Mouse (Mus musculus): ENCODE measurements at regions not wholly inside any gene's neighbourhood (a gene's known extent, or its start where the extent isn't known, plus 50 kb on each side); places are given as distances from the start of the nearest gene placed in this dataset.

DNA sequence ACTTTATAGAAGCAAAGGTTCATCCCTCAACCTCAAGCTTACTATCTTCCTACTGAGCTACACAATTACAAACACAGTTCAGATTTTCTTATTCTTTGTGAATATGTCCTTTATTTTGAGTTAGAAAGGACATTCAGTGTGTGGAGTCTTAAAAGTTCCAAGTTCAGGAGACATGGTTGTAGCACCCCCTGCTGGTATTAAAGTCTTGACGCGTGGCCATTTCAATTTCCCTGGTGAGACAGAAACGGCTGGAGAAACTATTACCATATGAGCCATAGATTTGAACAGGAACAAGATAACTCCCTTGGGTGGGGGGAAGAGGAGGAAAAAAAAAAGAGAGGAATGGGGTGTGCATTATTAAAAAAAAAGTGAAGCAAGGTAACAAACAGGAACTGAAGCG, 336.6 kb downstream of the Plod2 start:
- H3K27me3 ChIP-seq = no peaks in the 10 kb centered on the region
- no peak overlapping the region for H3K4me2 ChIP-seq
- no peaks in the 10 kb centered on the region for H3K9me3 ChIP-seq
- WGBS = 35% methylated on average over 4 of the region's 4 CpGs
- no peak overlapping the region for H3K27ac ChIP-seq (replicated peaks)
- H3K4me1 ChIP-seq (replicated peaks) = peaks cover 16% of the 10 kb centered on the region
- H3K9ac ChIP-seq = no peak overlapping the region
- no peak for ATAC-seq (ENCODE audit: low read depth)
- H3K36me3 ChIP-seq = no peaks in the 10 kb centered on the region
- no peak overlapping the region for H3K4me3 ChIP-seq

DNA sequence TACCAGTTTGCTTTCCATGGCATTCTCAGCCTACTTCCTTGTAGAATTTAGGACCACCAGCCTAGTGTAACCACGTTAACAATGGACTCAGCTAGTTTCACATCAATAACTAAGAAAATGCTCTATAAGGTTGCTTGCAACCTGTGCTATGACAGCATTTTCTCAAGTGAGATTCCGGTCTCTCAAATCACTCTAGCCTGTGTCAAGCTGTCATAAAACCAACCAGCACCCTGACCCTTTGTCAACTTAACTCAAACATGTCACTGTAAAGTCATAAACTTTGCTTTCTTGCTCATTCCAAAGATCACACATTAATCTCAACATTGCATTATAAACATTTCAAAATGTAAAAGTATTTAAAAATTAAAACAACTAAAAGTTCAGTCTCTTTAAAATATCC, 337.8 kb downstream of the Plod2 start:
- H3K9me3 ChIP-seq = no peaks in the 10 kb centered on the region
- peaks cover 16% of the 10 kb centered on the region for H3K4me1 ChIP-seq (replicated peaks)
- H3K27ac ChIP-seq (replicated peaks) = no peak overlapping the region
- H3K36me3 ChIP-seq = no peaks in the 10 kb centered on the region
- no peaks in the 10 kb centered on the region for H3K27me3 ChIP-seq
- no peak overlapping the region for H3K9ac ChIP-seq
- WGBS = 79% methylated on average over 2 of the region's 2 CpGs
- H3K4me3 ChIP-seq = no peak overlapping the region
- no peak for ATAC-seq (ENCODE audit: low read depth)
- no peak overlapping the region for H3K4me2 ChIP-seq

DNA sequence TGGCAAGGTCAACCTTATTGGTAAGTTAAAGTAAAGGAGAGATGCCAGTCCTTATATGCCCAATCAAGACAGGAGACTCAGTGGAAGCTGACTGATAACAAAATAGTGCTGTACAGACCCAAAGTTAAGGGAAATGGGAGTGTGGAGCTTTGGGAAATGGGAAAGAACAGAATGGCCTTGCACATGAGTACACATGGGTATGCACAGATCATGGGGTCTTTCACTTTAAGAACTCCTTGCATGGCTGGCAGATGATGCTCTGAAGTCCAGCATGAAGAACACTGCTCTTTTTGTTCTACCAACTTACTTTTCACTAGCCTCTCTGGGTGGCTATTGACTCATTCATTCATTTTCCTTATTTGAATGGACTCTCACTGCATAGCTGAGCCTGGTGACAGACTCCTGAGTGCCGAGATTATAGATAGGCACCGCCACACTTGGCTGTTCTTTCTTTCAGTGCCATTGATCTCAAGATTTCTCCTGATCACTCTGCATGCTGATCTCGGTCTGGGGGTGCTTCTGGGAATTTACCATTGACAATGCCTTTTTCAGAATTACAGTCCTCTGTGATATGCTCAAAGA, 340.3 kb downstream of the Plod2 start:
- Histone ChIP-seq H3K4me1 (replicated peaks) (peaks cover 16% of the 10 kb centered on the region), H3K4me3 (no peak overlapping the region), H3K4me2 (no peak overlapping the region), H3K9ac (no peak overlapping the region), H3K27me3 (no peaks in the 10 kb centered on the region), H3K36me3 (no peaks in the 10 kb centered on the region), H3K9me3 (no peaks in the 10 kb centered on the region), H3K27ac (replicated peaks) (no peak overlapping the region; the same call in 1 of the 2 replicates)
- WGBS = 17% methylated on average over 3 of the region's 3 CpGs
- no peak for ATAC-seq (ENCODE audit: low read depth)

DNA sequence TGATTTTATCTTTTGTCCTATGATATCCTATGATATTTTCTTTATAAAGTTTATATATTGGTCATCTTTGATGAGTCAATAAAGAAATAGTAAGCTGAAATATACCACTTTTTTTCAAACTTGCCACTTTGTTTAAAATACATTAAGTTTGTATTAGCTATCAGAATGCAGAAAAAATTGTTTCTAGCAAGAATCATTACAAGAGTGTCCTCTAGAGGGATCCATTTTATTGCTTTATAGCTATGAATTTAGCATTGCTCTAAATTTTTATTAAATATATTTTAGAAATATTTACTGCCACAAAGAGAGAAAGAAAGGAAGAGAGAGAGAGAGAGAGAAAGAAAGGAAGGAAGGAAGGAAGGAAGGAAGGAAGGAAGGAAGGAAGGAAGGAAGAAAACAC, 348.0 kb downstream of the Plod2 start:
- H3K4me1 ChIP-seq (replicated peaks) = no peaks in the 10 kb centered on the region
- ATAC-seq (ENCODE audit: low read depth) = no peak
- H3K9me3 ChIP-seq = no peaks in the 10 kb centered on the region
- H3K4me3 ChIP-seq = no peak overlapping the region
- no peaks in the 10 kb centered on the region for H3K27me3 ChIP-seq
- no peak overlapping the region for H3K27ac ChIP-seq (replicated peaks)
- no peaks in the 10 kb centered on the region for H3K36me3 ChIP-seq
- no peak overlapping the region for H3K4me2 ChIP-seq
- H3K9ac ChIP-seq = no peak overlapping the region

DNA sequence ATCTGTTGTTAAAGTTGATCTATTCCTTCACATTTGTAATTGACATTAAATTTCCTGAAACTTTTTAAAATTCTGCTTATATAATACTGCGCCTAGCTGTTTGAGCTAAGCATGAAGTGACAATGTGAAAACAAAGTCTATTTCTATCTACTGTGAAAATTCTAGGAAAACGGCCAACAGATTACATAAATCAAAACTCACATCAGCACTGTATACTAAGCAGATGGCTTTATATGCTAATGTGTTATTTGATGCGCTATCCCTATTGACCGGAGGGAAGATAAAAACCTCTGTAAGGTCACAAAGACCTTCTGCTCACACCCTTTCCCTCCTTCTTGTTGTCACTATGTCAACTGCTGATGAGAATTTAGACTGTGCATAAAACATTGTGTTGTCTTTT, 357.7 kb downstream of the Plod2 start:
- Histone ChIP-seq H3K9ac (no peak overlapping the region), H3K4me2 (no peak overlapping the region), H3K27me3 (no peaks in the 10 kb centered on the region), H3K9me3 (no peaks in the 10 kb centered on the region), H3K4me1 (replicated peaks) (no peaks in the 10 kb centered on the region), H3K4me3 (no peak overlapping the region), H3K27ac (replicated peaks) (no peak overlapping the region), H3K36me3 (no peaks in the 10 kb centered on the region)
- no peak for ATAC-seq (ENCODE audit: low read depth)
- 60% methylated on average over 4 of the region's 4 CpGs for WGBS

DNA sequence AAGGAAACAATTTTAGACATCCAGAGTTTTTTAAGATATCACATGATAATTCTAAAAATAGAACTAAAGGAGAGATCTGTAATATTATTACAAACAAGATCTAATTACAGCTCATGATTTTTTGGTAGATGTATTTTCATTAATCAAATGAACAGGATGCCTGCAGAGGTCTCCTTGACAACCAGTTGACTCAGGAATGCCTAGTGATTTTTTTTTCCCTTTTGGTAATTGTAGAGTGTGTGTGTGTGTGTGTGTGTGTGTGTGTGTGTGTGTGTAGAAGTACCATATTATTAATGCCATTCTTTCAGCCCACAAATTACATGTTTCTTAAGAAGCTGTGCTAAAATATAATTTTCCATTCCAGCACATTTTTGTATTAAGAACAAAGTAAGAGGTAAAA, 365.1 kb downstream of the Plod2 start:
- Histone ChIP-seq H3K36me3 (no peaks in the 10 kb centered on the region), H3K27ac (replicated peaks) (no peak overlapping the region), H3K9me3 (no peaks in the 10 kb centered on the region), H3K4me2 (no peak overlapping the region), H3K27me3 (no peaks in the 10 kb centered on the region), H3K4me3 (no peak overlapping the region), H3K4me1 (replicated peaks) (no peaks in the 10 kb centered on the region), H3K9ac (no peak overlapping the region)
- no peak for ATAC-seq (ENCODE audit: low read depth)

DNA sequence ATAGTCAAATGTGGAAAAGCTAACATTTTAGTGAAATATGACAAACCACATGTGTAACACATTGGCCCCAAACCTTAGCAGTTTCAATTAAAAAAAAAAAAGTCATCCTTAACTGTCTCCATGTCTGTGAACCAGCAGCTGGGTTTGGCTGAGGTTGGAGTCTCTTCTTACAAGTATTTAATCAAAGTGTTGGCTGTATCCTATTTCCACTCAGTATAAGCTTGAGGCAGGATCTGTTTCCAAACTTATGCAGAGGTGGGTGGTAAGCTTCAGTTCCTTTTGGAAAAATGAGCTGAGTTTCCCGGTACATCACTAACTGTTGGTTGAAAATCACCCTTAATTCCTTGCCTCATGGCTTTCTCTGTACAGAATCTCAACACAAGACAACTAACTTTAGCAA, 377.4 kb downstream of the Plod2 start:
- no peak for ATAC-seq (ENCODE audit: low read depth)
- no peak overlapping the region for H3K4me3 ChIP-seq
- no peak overlapping the region for H3K4me2 ChIP-seq
- H3K9ac ChIP-seq = no peak overlapping the region
- no peak overlapping the region for H3K27ac ChIP-seq (replicated peaks)
- H3K27me3 ChIP-seq = no peaks in the 10 kb centered on the region
- no peaks in the 10 kb centered on the region for H3K4me1 ChIP-seq (replicated peaks)
- WGBS = 94% methylated on average over 1 of the region's 1 CpGs
- H3K9me3 ChIP-seq = no peaks in the 10 kb centered on the region
- no peaks in the 10 kb centered on the region for H3K36me3 ChIP-seq

DNA sequence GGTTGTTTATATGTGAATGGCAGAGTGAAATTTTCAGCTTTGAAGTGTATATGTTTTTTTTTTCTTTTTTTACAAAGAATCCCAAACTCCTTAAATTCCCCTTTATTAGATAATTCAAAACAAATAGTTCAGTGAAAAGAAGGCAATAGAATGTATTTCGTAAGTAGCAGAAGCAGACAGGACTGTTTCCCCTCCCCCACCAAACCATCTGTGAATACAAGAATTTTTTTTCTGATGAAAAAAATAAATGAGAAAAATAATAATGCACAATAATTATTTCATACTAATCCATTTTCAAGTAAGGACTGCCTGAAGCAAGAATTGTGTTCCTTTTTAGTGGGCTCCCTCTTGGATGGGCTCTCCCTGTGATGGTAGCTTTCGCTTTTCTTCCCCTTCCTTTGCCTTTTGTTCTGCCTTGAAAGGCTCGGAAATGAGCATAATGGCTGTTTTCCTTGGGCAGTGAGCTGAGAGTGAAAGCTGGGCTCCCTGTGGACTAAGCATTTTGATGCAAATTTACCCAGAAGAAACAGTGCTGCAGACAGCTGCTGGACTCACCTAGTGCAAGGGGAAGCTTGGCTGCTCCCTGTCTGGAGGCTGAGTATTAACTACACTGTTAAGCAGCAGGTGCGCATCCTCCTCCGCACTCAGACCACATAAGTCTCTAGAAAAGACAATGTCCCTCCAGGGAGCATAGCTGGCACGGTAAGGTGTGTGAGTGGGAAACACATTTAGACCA, 388.4 kb downstream of the Plod2 start:
- H3K4me1 ChIP-seq (replicated peaks) = peaks cover 18% of the 10 kb centered on the region; the same call in 1 of the 2 replicates
- peak overlapping the region; percentile 50 for H3K4me2 ChIP-seq
- peak overlapping the region; percentile 41; the same call in 1 of the 2 replicates for H3K9ac ChIP-seq
- no peaks in the 10 kb centered on the region for H3K36me3 ChIP-seq
- peaks cover 14% of the 10 kb centered on the region for H3K9me3 ChIP-seq
- ATAC-seq (ENCODE audit: low read depth) = peak; percentile 97
- no peaks in the 10 kb centered on the region for H3K27me3 ChIP-seq
- peak overlapping the region; percentile 76 for H3K27ac ChIP-seq (replicated peaks)
- WGBS = 8% methylated on average over 6 of the region's 6 CpGs
- H3K4me3 ChIP-seq = peak overlapping the region; percentile 22; the same call in 1 of the 2 replicates

DNA sequence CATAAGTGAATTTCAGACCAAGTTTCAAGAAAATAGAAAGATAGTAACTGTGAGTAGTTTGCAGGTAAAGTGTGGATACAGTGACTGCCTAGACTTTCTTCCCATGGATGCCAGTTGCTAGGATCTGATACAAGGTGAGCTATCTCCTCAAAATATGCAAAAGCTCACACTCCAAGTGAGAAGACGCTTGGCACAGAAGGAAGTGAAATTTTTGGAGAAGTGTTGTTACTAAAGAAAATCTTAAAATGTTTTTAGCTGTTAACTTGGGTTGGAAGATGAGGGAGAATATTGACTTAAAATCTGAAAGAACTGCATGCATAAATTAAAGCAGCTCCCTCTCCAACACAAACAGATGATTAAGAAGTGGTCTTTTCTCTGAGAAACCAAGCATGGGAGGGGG, 395.8 kb downstream of the Plod2 start:
- H3K27ac ChIP-seq (replicated peaks) = no peak overlapping the region
- H3K27me3 ChIP-seq = no peaks in the 10 kb centered on the region
- no peaks in the 10 kb centered on the region for H3K36me3 ChIP-seq
- H3K9ac ChIP-seq = no peak overlapping the region
- no peak for ATAC-seq (ENCODE audit: low read depth)
- H3K4me3 ChIP-seq = no peak overlapping the region
- no peak overlapping the region for H3K4me2 ChIP-seq
- H3K4me1 ChIP-seq (replicated peaks) = no peaks in the 10 kb centered on the region
- 89% methylated on average over 1 of the region's 1 CpGs for WGBS
- H3K9me3 ChIP-seq = peaks cover 26% of the 10 kb centered on the region

DNA sequence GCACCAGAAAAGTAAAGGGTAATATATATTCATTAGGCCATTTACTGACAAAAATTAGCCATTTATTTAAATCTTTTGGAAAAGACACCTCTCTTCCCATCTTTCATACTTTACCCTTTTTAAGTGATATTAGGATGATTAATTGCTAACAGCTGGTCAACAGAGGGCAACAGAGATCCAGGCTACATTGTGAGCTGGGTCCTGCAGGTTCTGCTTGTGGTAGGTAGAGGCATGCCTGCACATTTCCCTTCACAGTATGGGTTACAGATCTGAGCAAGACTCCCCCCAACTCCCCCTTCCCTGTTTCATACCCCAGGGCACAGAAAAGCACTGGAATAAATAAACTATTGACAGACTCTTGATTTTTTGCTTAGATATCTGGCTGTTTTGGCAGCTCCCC, 408.1 kb downstream of the Plod2 start:
- H3K4me2 ChIP-seq = no peak overlapping the region
- H3K27me3 ChIP-seq = no peaks in the 10 kb centered on the region
- ATAC-seq (ENCODE audit: low read depth) = no peak
- no peak overlapping the region for H3K27ac ChIP-seq (replicated peaks)
- no peak overlapping the region for H3K9ac ChIP-seq
- no peak overlapping the region for H3K4me3 ChIP-seq
- no peaks in the 10 kb centered on the region for H3K4me1 ChIP-seq (replicated peaks)
- no peaks in the 10 kb centered on the region for H3K9me3 ChIP-seq
- no peaks in the 10 kb centered on the region for H3K36me3 ChIP-seq

DNA sequence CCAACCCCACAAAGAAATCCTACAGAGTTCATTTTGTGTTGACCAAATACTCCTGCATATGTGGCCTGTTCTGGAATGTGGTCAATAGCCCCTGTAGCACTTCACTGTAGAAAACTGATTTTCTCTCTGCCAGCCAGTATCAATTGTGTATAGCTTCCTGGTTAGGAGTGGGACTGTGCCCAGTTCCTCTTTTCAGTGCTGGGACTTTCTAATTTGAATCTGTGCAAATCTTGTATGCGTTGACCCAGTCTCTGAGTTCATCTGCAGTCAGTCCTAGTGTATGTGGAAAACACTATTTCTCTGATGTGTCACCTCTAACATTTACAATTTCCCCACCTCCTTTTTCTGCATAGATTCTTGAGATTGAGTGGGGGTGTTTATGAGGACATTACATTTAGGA, 421.3 kb downstream of the Plod2 start:
- H3K9ac ChIP-seq = no peak overlapping the region
- 91% methylated on average over 1 of the region's 1 CpGs for WGBS
- H3K27ac ChIP-seq (replicated peaks) = no peak overlapping the region
- no peak for ATAC-seq (ENCODE audit: low read depth)
- no peaks in the 10 kb centered on the region for H3K4me1 ChIP-seq (replicated peaks)
- H3K36me3 ChIP-seq = no peaks in the 10 kb centered on the region
- no peaks in the 10 kb centered on the region for H3K9me3 ChIP-seq
- H3K27me3 ChIP-seq = no peaks in the 10 kb centered on the region
- no peak overlapping the region for H3K4me2 ChIP-seq
- no peak overlapping the region for H3K4me3 ChIP-seq

DNA sequence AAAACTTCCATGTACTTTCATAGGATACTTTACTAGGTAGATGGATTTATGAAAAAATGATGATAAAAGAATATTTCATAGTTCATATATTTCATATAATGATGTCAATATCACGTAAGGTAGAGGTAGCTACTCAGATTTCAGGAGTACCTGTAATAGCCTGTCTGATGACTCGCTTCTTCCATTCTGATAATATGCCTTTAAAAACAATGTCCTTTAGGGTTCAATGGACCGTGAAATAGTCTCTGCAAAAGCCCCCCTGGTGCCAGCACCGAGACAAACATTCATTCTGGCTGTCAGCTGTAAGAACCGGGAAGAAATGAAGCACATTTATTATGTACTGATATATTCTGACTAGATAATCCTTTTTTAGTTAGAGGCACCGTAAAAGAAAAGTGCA, 449.7 kb downstream of the Plod2 start:
- no peaks in the 10 kb centered on the region for H3K27me3 ChIP-seq
- no peak for ATAC-seq (ENCODE audit: low read depth)
- 28% methylated on average over 6 of the region's 6 CpGs for WGBS
- no peaks in the 10 kb centered on the region for H3K9me3 ChIP-seq
- H3K4me3 ChIP-seq = no peak overlapping the region
- no peaks in the 10 kb centered on the region for H3K36me3 ChIP-seq
- H3K9ac ChIP-seq = no peak overlapping the region
- H3K27ac ChIP-seq (replicated peaks) = no peak overlapping the region
- H3K4me1 ChIP-seq (replicated peaks) = 0 out of 2 replicates have a peak, but pooled peaks cover 4% of the 10 kb centered on the region
- H3K4me2 ChIP-seq = no peak overlapping the region

DNA sequence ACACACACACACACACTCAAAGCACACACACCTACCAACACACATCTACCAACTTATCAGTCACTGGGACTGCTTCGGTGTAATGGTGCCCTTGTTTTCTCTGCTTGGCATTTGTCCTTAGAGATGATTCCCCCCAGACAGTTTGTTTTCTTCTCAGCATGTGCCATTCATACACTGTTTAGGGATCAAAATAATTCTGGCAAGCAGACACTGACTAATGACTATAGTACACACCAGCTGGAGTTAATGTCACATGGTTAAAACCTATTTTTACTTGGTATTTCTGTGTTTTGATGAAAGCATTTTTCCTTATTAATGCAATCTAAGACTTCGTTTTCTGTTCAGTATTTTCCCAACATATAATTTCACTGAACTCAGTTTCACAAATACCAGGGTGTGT, 454.1 kb downstream of the Plod2 start:
- H3K9ac ChIP-seq = no peak overlapping the region
- no peak overlapping the region for H3K4me2 ChIP-seq
- H3K27me3 ChIP-seq = no peaks in the 10 kb centered on the region
- H3K27ac ChIP-seq (replicated peaks) = no peak overlapping the region
- no peak for ATAC-seq (ENCODE audit: low read depth)
- 76% methylated on average over 2 of the region's 2 CpGs for WGBS
- no peak overlapping the region for H3K4me3 ChIP-seq
- no peaks in the 10 kb centered on the region for H3K9me3 ChIP-seq
- no peaks in the 10 kb centered on the region for H3K36me3 ChIP-seq
- H3K4me1 ChIP-seq (replicated peaks) = 0 out of 2 replicates have a peak, but pooled peaks cover 4% of the 10 kb centered on the region

Data from neural tube, embryonic 13.5 days (tissue).